Mouse (Mus musculus) thymus, postnatal 10 days (tissue): ENCODE measurements around the gene Gcsam.

Experiments used
- DNase-seq, 2 experiments: peaks; one replicate each; pipeline ENCODE4 v3.0.0; 2021; ENCODE audit warnings: low spot score in 2 of 2

The Gcsam gene

DNA sequence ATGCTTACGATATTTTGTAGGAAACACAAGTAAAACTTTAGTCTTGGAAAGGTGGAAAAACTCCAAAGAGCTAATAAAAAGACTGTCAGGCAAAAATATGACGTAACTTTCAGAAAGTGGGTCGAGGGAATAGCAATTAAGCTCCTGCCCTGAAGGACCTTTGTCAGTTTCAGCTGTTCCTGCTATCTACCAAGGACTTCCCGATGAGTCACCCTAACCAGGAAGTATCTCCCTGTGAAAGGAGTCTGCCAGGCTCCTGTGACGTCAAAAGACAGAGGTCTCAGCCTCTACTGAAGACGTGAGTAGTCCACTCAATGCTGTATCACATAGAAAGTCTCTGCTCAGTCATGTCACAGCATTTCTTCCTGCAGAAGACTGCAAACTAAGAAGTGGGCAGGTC, 34.2 kb downstream of the Gcsam start:
- no peak for DNase-seq

DNA sequence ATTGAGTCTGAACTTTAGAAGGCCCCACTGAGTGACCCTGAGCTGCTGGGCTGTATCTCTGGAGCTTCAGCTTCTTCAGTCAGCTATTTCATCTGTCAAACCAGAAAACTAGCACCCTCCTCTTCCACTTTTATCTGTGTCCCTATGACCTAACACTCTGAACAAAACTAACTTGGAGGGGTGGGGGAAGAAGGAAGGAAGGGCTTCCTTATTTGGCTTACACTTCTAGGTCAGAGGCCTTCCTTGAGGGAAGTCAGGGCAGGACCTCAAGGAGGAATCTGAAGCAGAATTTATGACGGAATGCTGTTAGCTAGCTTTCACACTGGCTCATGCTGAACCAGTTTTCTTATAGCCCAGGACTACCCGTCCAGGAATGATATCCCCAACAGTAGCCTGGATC, 41.3 kb downstream of the Gcsam start:
- no peak for DNase-seq

DNA sequence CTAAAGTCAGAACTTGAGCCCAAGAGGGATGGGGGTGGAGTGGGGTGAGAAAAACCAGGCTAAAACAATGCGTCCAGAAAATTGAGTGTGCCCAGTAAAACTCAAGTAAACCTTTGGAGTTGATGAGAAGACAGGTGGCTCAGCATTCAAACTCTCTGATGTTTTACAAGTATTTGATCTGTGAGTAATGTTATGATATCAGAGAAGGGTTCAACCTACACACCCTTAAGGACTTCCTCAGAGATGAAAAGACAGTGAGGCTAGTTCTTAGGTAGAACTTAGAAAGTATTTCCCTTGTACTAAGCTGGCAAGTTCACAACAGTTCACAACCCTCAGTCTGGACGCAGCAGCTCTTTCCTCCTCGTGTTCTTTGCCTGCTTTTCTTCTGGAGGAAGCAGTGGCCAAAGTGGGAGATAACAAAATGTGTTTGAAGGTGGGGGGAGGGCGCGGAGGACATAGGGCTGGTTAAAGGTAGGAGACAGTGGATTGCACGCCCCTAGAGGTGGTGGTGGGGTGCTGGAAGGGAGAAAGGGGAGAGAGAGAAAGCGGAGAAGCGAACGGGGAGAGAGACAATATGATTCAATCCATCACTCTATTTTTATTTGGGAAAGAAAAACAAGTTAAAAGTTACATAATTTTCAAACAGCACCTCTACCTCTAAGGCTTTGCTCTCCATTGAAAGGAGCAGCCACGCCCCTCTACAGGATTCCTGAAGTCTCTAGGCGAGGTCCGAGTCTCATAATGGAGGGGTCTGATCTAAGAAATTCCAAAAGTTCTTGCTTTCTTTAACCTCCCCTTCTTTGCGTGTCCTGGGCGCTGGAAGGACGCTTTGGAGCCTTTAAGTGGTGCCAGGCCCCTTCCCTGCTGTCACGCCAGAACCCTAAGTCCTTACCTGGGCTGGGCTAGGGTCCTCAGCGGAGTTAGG, 43.1 kb downstream of the Gcsam start:
- no peak for DNase-seq

DNA sequence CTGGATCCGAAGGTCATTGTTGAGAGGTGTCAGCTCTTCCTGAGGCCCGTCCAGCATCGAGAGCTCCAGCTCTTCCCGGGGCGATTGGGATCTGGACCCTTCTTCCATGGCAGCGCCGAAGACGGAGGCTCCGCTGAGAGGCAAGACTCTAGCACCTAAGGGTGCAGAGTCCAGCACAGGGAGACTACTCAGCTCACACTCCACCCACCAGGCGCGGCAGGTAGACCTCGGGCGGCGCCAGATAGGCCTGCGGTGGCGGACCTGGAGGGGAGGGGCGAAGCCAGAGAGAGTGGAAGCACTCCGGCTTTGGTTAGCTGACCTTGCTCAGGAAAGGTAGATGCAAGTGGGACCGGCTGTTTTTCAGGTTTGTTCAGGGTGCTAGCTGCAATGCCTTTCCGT, 43.8 kb downstream of the Gcsam start, which contains the start of gene BC016579:
TSS of gene BC016579 (minus strand) at position 135 of the 399 bp plus-strand sequence.
- DNase-seq: peak in 1 of 2 experiments; percentile 7

DNA sequence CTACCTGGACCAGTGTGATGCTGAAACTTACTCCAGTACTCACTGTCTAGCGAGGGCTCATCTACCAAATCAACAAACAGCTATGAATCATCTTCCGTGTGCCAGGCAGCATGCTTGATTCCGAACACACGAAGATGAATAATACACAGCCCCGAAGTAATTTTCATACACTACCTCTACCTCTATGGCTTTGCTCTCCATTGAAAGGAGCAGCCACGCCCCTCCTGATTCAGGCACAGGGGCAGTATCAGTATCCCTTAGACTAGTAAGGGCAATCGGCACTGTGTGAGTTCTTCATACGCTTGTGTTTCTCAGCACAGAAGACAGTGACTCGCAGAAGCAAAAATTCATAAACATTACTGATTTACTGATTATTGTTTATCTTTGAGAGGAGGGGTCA, 44.3 kb downstream of the Gcsam start:
- no peak for DNase-seq

DNA sequence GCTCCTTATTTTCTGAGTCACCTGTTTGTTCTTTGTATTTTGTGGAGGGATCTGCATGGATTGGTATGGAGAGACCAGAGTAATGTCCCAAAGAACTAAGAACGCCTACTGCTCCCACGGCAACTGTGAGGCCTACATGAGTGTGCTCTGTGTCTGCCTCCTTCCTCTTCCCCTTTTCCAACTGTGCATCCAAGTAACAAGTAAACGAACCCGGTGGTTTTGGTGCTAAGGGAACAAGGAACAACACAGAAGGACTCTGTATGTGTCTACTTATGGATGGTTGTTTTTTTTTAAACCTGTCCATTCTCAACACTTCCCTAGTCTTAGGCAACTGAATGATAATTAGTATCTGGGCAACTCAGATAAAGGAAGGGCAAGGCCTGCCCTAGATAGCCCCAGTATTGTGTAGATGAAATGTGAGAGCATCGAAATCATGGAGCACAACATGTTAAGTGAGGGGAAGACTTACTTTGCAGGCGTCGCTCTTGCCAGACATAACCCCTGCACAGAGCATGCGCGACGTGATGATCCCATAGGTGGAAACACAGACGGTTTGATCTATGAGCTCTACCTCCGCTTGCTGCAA, 47.5 kb downstream of the Gcsam start:
- DNase-seq: no peak

DNA sequence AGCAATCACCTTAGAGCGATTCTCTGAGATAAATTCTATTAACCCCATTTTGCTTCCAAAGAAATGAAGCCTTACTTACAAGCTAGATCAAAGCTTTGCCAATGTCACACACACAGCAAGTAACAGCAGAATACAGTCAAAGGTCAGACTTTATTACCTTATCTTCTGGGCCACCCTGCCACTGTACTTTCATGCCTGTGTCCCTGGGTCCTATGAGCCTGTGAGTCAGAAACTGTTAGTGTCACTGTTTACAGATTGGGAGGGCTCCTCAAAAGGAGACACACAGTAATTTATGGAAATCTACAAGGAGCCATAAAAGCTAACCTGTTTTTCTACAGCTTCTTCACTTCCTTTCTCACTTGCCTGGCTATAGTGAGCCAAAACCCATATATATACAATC, 48.1 kb downstream of the Gcsam start:
- DNase-seq: no peak

DNA sequence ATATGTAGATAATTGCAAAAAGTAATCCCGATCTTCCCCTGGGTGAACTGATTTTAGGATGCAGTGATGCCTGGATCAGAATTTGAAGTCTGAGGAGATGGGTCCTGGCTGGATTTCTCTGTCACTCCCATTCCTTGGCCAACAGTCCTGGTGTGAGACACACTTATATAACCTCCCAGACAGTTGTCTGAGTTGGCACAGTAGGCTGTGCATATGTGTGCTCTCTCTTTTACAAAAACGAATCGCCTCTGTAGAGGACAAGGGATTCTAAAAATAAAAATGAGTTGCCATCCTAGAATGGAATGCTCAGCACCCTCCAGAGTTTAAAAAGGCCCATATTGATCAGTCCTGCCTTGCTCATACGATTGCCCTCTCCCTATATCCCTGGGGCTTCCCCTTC, 49.4 kb downstream of the Gcsam start:
- DNase-seq: no peak

DNA sequence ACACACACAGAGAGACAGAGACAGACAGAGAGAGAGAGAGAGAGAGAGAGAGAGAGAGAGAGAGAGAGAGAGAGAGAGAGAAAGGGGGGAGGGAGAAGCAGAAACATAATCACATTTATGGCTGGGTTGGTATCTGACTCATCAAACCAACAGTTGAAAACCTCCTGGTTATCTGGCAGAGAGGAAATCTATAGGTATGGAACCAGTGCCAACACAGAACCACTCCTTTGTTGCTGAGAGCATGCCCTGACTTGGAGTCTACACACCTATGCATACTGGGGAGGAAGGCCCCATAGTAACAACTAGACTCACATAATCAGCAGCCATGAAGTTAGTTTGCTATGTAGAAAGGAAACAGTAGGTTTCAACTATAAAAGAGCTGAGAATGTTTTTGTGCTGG, 52.2 kb downstream of the Gcsam start:
- DNase-seq: no peak

DNA sequence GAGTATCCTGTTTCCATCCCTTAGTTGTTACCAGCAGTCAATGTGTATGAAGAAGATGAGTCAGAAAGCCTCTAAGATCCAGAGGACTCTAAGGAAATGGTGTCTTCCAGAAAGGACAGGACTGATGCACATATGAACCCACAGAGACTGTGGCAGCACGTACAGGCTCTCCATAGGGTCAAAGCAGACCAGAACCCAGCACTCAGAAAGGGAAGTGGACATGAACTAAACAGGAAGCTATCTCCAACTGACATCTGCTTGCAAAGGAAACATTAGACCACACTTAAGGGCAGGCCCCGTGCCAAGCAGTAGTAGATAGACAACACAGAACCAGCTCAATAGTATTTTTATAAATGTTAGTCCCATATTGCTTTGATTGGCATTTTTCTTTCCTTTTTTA, 56.0 kb downstream of the Gcsam start:
- no peak for DNase-seq

DNA sequence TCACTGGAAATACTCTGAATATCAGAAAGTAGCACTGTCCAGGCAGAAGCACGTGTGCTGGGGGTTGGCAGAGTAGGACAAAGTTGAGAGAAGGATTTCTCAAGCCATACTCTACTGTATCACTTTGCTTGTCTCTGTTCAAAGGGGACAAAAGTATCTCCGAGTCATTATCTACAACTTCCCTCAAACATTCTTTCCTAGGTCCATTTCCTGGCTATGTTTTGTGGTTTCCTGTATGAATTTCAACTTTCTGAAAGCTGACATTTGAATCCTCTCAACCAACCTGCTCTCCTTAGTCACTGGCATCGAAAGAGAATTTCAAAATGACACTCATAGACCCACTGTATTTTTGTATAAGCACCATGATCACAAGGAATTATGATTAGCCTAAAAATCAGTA, 58.0 kb downstream of the Gcsam start:
- no peak for DNase-seq

DNA sequence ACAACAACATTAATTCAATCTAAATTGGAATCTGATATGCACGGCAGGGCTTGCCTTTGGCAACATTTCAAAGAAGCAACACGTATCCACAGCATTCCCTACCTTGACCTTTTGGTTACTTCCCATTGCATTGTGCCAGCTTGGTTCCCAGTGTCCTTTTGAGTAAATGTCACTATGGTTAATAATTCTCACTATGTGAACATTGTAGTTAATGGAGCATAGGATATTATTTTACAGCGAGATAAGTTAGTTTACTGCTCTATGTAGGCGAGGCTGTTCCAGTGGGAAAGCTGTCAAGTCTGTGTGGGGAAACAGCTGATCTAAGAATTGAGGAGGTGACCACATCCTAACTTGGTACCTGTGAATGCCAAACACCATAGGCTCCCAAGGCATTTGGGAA, 59.8 kb downstream of the Gcsam start:
- DNase-seq: no peak
